Mouse (Mus musculus) kidney, embryonic 16.5 days (tissue): ENCODE results near the gene Scrn1. TPM values are rescaled to one million over a fixed set of nuclear protein-coding genes. Genes with fewer than 3 reads are reported as not detected.

Source experiments
- ATAC-seq: fragments of 200-750 bp; cut with Nextera tagmentation; 2 replicates; pipeline ENCODE4 v1.8.0; 2017; ENCODE audit warnings: moderate TSS enrichment; ENCODE audit not compliant: low FRiP score, low TSS enrichment
- H3K27ac ChIP-seq: fragments of 300-500 bp; sonication (generic); 2 replicates; pipeline ENCODE4 v1.5.1; 2014; ENCODE audit warnings: low read length
- H3K27me3 ChIP-seq: fragments of 300-500 bp; sonication (generic); 2 replicates; pipeline ENCODE4 v1.6.1; 2014; ENCODE audit warnings: low read length, control low read depth, mixed read lengths; ENCODE audit not compliant: insufficient read depth
- H3K36me3 ChIP-seq: fragments of 300-500 bp; sonication (generic); 2 replicates; pipeline ENCODE4 v1.6.1; 2014; ENCODE audit warnings: low read length, control low read depth, mixed read lengths; ENCODE audit not compliant: insufficient read depth
- H3K4me1 ChIP-seq: fragments of 300-500 bp; sonication (generic); 2 replicates; pipeline ENCODE4 v1.6.1; 2014; ENCODE audit warnings: low read length, control low read depth, mixed read lengths; ENCODE audit not compliant: insufficient read depth
- H3K4me2 ChIP-seq: fragments of 300-500 bp; sonication (generic); replicated peaks from 2 replicates; pipeline ENCODE4 v1.6.1; 2014; ENCODE audit warnings: low read depth, low read length
- H3K4me3 ChIP-seq: fragments of 300-500 bp; sonication (generic); 2 replicates; pipeline ENCODE4 v1.5.1; 2014; ENCODE audit warnings: mild to moderate bottlenecking, low read length
- H3K9ac ChIP-seq: fragments of 300-500 bp; sonication (generic); replicated peaks from 2 replicates; pipeline ENCODE4 v1.6.1; 2014; ENCODE audit warnings: low read length
- H3K9me3 ChIP-seq: fragments of 300-500 bp; sonication (generic); 2 replicates; pipeline ENCODE4 v1.6.1; 2016; ENCODE audit warnings: low read length, control low read depth
- WGBS: fragments of 180-500 bp; shearing (Covaris S2); extraction: QIAGEN DNeasy Blood & Tissue Kit; methylation state at CpG from one replicate; pipeline ENCODE4 v1.1.7; 2014; 5-methylcytosine and 5-hydroxymethylcytosine counted together
- polyA plus RNA-seq: library from polyadenylated mRNA; unstranded; fragments of >200 nt; fragmentation: Nextera tagmentation; extraction: Ambion mirVana; gene quantifications from 2 replicates; pipeline ENCODE4 v1.2.1, GENCODE M21; 2015

Gene Scrn1
- polyA plus RNA-seq, 1 experiment from 2014 or later: 8.8 TPM

DNA sequence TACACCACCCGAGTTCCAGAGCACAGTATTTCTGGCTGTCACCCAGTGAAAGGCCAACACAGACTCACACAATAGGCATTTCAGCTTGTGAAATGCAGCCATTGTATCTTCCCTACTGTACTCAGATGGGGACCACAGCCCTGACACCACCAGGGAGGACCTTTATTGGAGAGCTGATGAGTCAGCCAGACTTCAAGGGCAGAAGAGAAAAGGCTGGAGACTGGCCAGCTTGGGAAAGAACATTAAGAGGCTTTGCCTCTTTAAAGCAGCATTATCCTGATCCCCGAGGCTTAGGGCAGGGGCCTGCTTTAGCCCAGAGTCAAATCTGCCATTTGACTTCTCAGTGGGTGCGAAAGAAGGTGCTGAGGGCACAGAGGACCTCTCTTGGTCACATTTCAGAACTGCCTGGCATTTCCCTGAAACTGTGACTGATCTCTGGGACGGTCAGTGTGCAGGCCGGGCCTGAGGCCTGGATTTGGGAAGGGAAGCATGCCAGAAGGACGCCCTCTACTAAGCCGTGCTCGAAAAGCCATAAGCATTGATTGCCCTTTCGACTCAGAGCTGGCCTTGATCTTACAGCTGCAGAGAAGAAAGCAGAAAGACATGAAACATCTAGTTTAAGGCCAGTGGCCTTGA lies 25.9 kb downstream of the Scrn1 start:
- Histone ChIP-seq H3K4me3 (no peak overlapping the region), H3K27me3 (no peaks in the 10 kb centered on the region), H3K4me1 (0 out of 2 replicates have a peak, but pooled peaks cover 8% of the 10 kb centered on the region), H3K9ac (no peak overlapping the region), H3K36me3 (no peaks in the 10 kb centered on the region), H3K27ac (no peak overlapping the region), H3K9me3 (no peaks in the 10 kb centered on the region), H3K4me2 (no peak overlapping the region)
- WGBS: 73% methylated on average over 9 of the region's 9 CpGs
- ATAC-seq: no peak

DNA sequence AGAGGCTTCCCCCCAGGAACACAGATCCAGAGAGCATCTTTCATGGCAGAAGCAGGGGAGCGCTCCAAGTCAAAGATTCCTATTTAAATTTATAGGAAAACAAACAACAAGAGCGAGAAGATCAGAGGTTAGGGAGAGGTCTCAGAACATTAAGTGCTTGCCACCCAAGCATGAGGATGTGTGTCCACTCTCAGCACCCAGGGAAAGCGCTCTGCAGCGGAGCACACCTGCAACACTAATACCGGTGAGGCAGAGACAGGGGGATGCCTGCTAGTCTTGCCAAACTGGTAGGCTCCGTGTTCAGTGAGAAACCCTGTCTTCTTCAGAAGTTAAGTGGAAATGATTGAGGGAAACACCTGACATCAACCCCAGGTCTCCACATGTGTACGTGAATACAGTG lies 26.9 kb downstream of the Scrn1 start:
- Histone ChIP-seq H3K4me1 (0 out of 2 replicates have a peak, but pooled peaks cover 8% of the 10 kb centered on the region), H3K4me2 (no peak overlapping the region), H3K9me3 (no peaks in the 10 kb centered on the region), H3K27me3 (no peaks in the 10 kb centered on the region), H3K36me3 (no peaks in the 10 kb centered on the region), H3K27ac (no peak overlapping the region), H3K4me3 (no peak overlapping the region), H3K9ac (no peak overlapping the region)
- no peak for ATAC-seq
- WGBS: 70% methylated on average over 7 of the region's 7 CpGs

DNA sequence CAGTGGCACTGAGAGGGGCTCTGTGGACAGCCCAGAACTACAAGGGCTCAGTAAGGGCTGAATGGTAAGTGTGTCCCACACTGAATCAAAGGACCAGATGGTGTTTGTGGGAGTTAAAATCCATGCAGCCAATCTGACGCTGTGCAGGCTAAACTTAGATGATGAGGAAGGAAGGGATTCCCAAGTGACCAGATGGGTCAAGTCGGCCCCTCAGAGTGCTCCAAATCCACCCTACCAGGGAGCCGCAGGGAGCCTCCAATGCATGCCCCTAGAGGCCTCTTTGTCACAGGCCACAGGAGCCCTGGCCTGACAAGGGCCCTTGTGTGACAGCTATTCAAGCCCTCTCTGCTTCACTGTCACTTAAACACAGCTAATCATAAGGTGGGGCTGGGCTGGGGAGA lies 27.5 kb downstream of the Scrn1 start:
- Histone ChIP-seq H3K36me3 (no peaks in the 10 kb centered on the region), H3K4me1 (0 out of 2 replicates have a peak, but pooled peaks cover 8% of the 10 kb centered on the region), H3K27me3 (no peaks in the 10 kb centered on the region), H3K4me3 (no peak overlapping the region), H3K9me3 (no peaks in the 10 kb centered on the region), H3K9ac (no peak overlapping the region), H3K4me2 (no peak overlapping the region), H3K27ac (no peak overlapping the region)
- 22% methylated on average over 3 of the region's 3 CpGs for WGBS
- ATAC-seq: no peak

DNA sequence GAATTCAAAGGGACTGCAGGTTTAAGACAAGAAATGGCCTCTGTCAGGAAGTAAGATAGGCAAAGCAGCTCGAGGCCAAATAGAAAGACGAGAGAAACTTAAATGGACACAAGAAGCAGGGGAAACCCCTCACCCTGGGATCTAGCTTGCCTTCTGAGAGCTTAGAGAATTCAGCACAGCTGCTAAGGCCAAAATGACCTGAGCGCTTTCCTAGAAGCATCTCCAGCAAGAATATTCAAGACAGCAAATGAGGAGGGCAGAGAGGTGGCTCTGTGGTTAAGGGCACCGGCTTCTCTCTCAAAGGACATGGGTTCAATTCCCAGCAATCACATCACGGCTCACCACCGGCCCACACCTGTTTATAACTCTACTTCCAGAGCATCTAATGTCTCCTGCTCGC lies 29.2 kb downstream of the Scrn1 start:
- no peak overlapping the region for H3K9ac ChIP-seq
- no peak for ATAC-seq
- H3K36me3 ChIP-seq: no peaks in the 10 kb centered on the region
- 0 out of 2 replicates have a peak, but pooled peaks cover 8% of the 10 kb centered on the region for H3K4me1 ChIP-seq
- no peaks in the 10 kb centered on the region for H3K9me3 ChIP-seq
- no peaks in the 10 kb centered on the region for H3K27me3 ChIP-seq
- H3K4me3 ChIP-seq: no peak overlapping the region
- no peak overlapping the region for H3K27ac ChIP-seq
- no peak overlapping the region for H3K4me2 ChIP-seq
- WGBS: 81% methylated on average over 7 of the region's 7 CpGs

DNA sequence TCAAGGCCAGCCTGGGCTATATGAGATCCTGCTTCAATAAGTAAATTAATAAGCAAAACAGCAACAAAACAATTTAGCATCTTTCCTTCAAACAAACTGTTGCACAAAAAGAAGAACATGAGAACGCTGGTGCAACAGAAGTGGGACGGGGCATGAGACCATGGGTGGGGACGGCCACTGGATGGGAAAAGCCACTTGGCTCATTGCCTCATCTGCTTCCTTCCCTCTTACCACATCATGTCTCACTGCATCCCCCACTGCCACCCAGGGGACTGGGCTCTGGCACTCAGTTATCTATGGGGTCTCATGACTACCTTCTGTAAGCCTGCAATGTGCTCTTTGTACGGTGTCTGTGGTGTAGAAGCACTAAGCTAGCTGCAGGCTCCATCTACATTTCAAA lies 30.8 kb downstream of the Scrn1 start:
- no peak overlapping the region for H3K27ac ChIP-seq
- WGBS: 91% methylated on average over 4 of the region's 4 CpGs
- H3K9ac ChIP-seq: no peak overlapping the region
- no peaks in the 10 kb centered on the region for H3K27me3 ChIP-seq
- H3K4me2 ChIP-seq: no peak overlapping the region
- no peak overlapping the region for H3K4me3 ChIP-seq
- H3K36me3 ChIP-seq: no peaks in the 10 kb centered on the region
- no peak for ATAC-seq
- H3K9me3 ChIP-seq: no peaks in the 10 kb centered on the region
- H3K4me1 ChIP-seq: 0 out of 2 replicates have a peak, but pooled peaks cover 8% of the 10 kb centered on the region

DNA sequence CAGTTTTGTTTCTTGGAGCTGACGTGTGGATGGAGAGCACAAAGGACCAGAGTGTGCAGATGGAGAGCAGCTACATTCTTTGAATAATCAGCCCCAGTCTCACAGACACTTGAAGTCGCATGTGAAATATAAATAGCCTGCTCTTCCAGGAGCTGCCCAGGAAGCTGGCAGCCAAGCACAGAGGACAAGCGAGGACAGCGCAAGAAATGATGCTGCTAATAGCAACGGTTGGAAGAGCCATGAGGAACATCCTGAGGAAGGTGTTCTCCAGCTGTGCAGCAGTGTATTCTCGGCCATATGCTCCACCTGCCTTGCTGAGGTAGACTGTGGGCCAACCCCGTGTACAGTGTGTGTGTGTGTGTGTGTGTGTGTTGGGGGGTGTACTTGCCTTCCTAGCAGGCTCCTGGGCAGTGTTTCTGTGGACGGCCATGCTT lies 35.2 kb downstream of the Scrn1 start:
- H3K27me3 ChIP-seq: no peaks in the 10 kb centered on the region
- H3K36me3 ChIP-seq: no peaks in the 10 kb centered on the region
- H3K4me1 ChIP-seq: no peaks in the 10 kb centered on the region
- WGBS: 74% methylated on average over 8 of the region's 8 CpGs
- H3K9me3 ChIP-seq: no peaks in the 10 kb centered on the region
- no peak overlapping the region for H3K9ac ChIP-seq
- no peak overlapping the region for H3K27ac ChIP-seq
- H3K4me2 ChIP-seq: no peak overlapping the region
- no peak overlapping the region for H3K4me3 ChIP-seq
- no peak for ATAC-seq

DNA sequence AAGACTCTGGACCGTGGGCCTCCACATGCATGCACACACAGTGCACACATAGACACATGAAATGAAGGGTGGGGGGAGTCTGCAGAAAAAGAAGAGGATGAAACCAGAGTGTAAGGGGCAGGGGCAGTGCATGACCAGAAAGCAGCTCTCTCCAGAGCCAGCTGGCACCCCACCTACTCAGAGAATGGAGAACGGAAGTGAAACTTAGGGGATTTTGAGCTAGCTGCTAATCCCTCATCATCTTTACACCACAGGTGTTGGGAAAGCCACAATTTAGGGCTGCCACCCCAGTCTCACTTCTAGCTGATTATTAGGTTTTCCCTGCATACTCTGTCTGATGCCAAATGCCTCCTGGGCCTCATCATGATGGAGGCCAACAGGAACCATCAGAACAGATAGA lies 36.1 kb downstream of the Scrn1 start:
- Histone ChIP-seq H3K27ac (no peak overlapping the region), H3K27me3 (no peaks in the 10 kb centered on the region), H3K4me2 (no peak overlapping the region), H3K4me1 (no peaks in the 10 kb centered on the region), H3K36me3 (no peaks in the 10 kb centered on the region), H3K9ac (no peak overlapping the region), H3K9me3 (no peaks in the 10 kb centered on the region), H3K4me3 (no peak overlapping the region)
- WGBS: 95% methylated on average over 2 of the region's 2 CpGs
- no peak for ATAC-seq

DNA sequence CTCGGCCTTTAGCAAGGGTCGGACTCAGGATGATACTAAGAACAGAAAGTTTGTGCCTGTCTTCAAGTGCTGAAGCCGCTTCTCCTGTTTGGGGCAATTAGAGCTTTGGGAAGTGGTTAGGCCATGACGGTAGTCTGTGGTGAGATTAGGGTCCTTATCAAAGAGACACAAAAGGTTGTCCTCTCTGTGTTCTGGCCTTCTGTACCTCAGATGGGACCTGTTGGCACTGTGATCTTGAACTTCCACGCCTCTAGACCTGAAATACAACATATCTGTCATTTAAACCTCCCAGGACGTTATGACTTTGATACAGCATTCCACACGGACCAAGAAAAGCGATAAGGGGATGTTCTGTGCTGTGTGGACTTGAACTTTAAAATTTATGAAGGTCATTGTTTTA lies 37.6 kb downstream of the Scrn1 start:
- no peaks in the 10 kb centered on the region for H3K9me3 ChIP-seq
- H3K27me3 ChIP-seq: no peaks in the 10 kb centered on the region
- H3K36me3 ChIP-seq: no peaks in the 10 kb centered on the region
- no peak overlapping the region for H3K4me3 ChIP-seq
- H3K27ac ChIP-seq: no peak overlapping the region
- no peak overlapping the region for H3K9ac ChIP-seq
- no peak for ATAC-seq
- WGBS: 81% methylated on average over 8 of the region's 8 CpGs
- H3K4me2 ChIP-seq: no peak overlapping the region
- H3K4me1 ChIP-seq: no peaks in the 10 kb centered on the region

DNA sequence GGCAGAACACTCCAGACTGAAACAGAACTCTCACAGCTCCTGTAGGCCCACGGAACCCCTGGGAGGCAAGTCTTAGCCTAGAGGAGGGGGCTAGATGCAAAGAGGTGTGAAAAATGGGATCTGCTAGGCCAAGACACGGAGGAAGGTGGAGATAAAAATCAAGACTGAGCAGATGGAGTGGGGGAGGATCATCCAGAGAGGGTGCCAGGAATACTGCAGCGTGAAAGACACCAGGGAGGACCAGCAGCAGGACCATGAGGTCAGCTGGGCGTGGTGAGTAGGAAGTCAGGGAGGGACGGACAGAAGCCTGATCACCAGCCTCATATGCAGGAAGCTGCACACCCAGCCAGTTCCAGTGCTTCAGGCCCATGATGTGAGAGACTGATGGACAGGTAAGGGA lies 47.5 kb downstream of the Scrn1 start:
- H3K4me3 ChIP-seq: no peak overlapping the region
- H3K27me3 ChIP-seq: no peaks in the 10 kb centered on the region
- H3K9me3 ChIP-seq: no peaks in the 10 kb centered on the region
- H3K9ac ChIP-seq: no peak overlapping the region
- no peaks in the 10 kb centered on the region for H3K36me3 ChIP-seq
- no peak overlapping the region for H3K27ac ChIP-seq
- ATAC-seq: peak; percentile 19; the same call in 1 of the 2 replicates
- WGBS: 37% methylated on average over 5 of the region's 5 CpGs
- H3K4me2 ChIP-seq: no peak overlapping the region
- H3K4me1 ChIP-seq: no peaks in the 10 kb centered on the region

DNA sequence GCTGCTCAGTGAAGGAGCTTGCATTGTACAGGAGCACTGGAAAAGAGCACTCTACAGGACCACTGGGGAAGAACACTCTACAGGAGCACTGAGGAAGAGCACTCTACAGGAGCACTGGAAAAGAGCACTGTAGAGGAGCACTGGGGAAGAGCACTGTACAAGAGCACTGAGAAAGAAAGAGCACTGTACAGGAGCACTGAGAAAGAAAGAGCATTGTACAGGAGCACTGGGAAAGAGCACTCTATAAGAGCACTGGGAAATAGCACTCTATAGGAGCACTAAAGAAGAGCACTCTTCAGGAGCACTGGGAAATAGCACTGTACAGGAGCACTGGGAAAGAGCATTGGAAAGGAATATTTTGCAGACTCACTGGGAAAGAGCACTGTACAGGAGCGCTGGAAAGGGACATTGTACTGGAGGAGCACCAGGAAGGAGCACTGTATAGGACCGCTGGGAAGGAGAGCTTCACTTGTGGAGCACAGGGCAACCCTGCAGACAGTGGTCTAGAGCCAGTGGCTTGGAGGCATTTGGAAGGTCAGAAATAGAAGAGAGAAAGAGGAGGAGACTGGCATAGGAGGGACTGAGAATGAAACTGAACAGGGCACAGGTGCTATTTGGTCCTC lies 49.7 kb downstream of the Scrn1 start:
- 92% methylated on average over 2 of the region's 2 CpGs for WGBS
- H3K4me2 ChIP-seq: no peak overlapping the region
- H3K27ac ChIP-seq: no peak overlapping the region
- H3K27me3 ChIP-seq: no peaks in the 10 kb centered on the region
- no peaks in the 10 kb centered on the region for H3K4me1 ChIP-seq
- H3K9ac ChIP-seq: no peak overlapping the region
- H3K4me3 ChIP-seq: no peak overlapping the region
- H3K36me3 ChIP-seq: no peaks in the 10 kb centered on the region
- H3K9me3 ChIP-seq: no peaks in the 10 kb centered on the region
- peak; percentile 29; the same call in 1 of the 2 replicates for ATAC-seq
